Mouse (Mus musculus) embryo, embryonic 9.5 days (tissue): ENCODE measurements around the gene Dlg2.
A peak's percentile ranks its signal among the peaks of the same experiment; 100 is the strongest.

ENCODE experiments used
- DNase-seq: peaks from one replicate; pipeline ENCODE4 v3.0.0-alpha.2; 2017; ENCODE audit errors: extremely low spot score

The Dlg2 gene

GRCm38 (mm10) chr7:91089211-91089930, 612.9 kb downstream of the Dlg2 start:
- no peak for DNase-seq

GRCm38 (mm10) chr7:91090317-91090829, 613.9 kb downstream of the Dlg2 start:
- DNase-seq, result no peak

DNA sequence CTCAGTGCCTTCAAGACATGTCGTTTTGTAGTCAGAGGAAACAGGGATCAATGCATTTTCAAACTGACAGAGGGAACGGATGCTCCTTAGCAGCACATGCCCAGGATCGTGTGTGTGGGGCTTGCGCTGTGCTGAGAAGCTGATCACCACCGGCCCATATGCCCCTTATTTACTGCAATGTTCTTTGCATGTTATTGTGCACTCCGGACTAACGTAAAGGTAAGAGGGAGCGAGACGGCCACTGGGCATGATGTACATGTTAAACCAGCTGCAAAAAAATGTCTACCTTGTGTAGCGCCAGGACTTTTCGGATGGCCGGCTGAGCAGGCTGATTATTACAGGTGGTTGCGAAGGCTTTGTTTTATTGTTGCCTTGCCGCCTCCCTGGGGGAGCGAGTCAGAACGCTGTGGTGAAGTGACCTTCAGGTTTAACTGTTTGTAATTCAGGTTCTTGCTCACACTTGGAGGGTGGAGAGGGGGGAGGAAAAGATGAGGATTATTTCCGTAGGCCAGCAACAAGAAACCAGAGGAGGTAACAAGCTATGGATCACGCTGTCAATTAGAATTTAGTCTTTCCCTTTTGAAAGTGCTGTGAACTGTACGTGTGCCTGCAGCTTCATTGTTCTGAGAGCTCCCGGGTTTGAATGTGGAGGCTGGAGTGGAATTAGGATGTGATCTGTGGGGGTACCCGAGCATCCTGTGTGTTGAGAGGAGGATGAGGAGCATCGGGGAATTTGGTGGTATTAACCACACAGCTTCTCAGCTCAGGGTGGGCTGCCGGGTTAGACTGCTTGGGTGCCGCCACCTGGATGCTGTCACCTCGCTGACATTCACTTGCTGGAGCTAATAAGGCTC, 614.6 kb downstream of the Dlg2 start:
- DNase-seq, result no peak

- no peak for DNase-seq
Measured at GRCm38 (mm10) chr7:91096467-91096866, 620.0 kb downstream of the Dlg2 start.

DNA sequence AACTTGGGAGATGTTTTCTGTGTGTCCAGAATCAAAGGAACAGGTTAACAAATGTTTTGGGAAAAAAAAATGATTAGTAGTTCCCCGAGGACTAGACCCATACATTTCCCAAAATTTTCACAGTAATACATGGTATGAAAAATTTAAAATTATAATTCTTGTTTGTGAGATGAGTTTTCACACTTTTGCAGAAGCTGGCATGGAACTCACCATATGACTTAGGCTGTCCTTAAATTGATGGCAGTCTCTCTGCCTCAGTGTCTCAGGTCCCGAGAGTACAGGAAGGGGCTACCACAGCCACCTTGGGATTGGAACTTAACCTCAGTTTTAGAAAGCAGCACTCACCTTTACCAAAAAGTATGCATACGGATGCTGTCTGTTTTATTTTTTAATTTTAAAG, 622.0 kb downstream of the Dlg2 start:
- no peak for DNase-seq

GRCm38 (mm10) chr7:91109575-91109974, 633.1 kb downstream of the Dlg2 start:
- DNase-seq, result no peak

- DNase-seq, result no peak
Measured at GRCm38 (mm10) chr7:91132128-91132527, 655.7 kb downstream of the Dlg2 start.

GRCm38 (mm10) chr7:91154096-91154495, 677.6 kb downstream of the Dlg2 start:
- DNase-seq, result no peak

GRCm38 (mm10) chr7:91159144-91159543, 682.7 kb downstream of the Dlg2 start:
- no peak for DNase-seq

GRCm38 (mm10) chr7:91161643-91162175, 685.2 kb downstream of the Dlg2 start:
- no peak for DNase-seq

DNA sequence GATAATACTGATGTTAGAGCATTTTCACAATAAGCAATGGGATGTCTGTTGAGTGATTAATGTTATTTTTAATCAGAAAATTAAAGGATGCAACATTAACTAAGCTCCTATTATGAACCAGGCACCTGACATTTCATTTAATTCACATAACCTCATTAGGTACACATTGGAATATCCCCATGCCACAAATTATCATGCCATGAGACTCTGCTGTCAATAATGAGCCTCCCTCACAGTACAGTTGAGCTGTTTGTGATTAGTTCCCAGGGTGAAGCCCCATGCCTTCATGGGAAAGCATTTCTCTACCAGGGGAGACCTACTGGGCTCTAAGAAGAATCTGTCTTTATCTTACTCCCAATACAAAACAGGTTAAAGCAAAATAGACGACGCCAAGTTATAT, 697.1 kb downstream of the Dlg2 start:
- no peak for DNase-seq

DNA sequence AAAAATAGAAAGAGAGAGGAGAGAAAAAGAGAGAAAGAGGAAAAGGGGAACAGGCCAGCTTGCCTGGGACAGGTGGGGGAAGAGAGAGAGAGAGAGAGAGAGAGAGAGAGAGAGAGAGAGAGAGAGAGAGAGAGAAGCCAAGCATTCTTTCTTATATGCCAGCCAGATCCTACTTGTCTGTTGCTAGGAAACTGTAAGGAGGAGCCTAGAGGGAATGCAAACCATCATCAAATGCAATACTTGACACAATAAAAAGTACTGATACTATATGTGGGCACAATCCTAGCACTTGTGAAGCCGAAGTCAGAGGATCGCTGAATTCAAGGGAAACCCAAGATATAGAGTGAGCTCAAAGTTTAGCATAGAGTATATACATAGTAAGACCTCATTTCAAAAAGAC, 711.7 kb downstream of the Dlg2 start:
- no peak for DNase-seq

DNA sequence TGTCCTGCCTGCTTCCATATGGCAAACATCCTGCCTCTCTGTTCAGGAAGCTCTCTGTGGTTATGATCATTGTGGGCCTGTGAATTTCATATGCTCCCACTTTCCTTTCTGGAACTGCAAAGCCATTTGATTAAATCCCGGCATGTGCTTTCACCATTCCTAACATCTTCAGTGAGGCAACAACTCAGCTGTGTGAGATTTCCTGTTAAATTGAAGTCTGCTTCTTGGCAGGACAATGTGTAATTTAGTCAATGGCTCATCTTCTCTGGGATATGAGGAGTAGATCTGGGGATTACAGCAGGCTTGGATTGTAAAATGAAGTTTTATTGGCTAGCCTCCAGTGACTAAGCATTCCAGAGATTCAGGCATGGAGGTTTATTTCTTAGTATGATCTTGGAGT, 722.9 kb downstream of the Dlg2 start:
- no peak for DNase-seq

DNA sequence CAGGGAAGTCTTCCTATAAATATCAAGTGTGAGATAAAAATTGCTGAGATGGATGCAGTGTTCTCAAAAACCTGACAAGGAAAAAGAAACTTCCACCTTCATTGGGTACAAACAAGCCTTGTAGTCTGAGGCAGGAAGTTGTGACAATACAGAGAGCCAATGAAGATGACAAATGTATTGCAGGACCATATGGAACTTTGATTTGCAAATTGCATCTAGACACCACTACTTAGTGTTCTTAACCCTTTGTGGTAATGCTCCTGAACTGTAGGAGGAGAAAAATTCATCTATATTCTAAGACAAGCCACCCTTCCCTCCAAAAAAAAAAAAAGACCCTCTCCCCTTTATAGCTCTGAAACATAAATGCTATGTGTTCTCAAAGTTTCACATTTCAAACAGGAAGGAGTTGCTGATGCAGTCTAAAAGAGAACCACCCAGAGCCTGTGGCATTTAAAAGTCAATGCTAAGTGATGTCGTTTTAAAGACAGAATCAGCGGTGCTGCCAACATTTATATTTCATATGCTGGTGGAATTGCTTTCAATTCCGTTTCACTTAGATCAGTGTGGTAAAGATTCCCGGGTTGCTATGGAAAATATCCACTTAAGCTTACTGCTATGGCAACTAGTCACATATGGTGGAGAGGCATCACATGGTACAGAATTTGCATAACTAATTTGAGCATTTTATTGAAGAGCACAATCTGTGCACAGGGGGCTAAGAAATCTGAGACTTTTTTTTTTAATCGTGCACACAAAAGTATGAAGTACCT, 731.8 kb downstream of the Dlg2 start:
- no peak for DNase-seq

DNA sequence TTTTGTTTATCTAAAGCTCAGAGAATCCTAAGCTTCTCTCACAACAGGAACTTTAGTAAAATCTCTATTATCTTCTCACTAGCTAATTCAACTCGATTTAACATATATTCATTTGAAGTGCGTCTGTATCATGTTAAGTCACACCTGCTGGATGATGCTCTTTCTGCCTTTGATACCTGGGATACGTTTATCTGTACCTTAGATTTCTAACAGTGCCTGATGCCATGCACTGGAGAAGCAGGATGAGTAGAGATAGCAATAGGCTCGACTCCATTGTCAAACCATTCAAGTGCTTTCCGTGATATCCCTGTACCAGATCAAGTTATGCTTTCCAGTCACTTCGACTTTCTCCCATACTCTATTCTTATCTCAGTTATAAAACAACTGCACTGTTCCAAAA, 732.5 kb downstream of the Dlg2 start:
- DNase-seq, result no peak

DNA sequence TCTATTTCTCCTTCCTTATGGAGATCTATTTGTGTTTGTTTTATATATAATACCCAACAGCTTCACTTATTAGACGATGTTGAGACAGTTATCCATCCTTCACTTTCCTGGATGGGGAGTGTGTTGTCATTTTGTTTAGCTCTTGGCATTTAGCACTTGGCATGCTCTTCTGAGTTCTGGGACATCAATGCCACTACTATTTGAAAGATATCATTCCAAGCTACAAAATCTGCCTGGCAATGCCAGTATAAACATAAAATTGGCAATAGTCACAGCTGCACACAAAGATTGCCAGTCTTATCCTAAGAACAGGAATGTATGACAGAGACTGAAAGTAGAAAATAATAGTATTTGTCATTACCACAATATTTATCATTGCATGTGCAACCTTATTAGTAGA, 735.8 kb downstream of the Dlg2 start:
- DNase-seq, result no peak

- no peak for DNase-seq
Measured at GRCm38 (mm10) chr7:91214921-91215320, 738.4 kb downstream of the Dlg2 start.

- DNase-seq, result no peak
Measured at GRCm38 (mm10) chr7:91218321-91218987, 742.0 kb downstream of the Dlg2 start.

GRCm38 (mm10) chr7:91226442-91226841, 750.0 kb downstream of the Dlg2 start:
- peak; percentile 54 for DNase-seq

DNA sequence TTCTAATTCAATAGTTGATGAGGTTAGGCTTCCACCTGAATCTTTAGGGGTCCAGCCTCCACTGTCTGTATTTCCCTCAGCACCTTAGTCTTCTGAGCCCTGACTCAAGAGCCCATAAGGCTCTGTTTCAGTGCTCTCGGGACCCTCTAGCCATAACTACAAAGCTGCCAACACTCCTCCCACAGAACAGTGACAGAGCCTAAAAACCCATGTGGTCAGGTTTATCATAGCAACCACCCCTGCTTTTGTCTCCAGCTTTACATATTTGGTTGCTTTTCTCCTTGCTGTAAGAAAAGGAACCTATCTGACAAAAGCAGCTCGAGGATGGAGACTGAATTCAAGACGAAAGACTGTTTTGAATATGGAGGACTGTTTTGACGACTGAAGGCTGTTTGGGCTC, 765.2 kb downstream of the Dlg2 start:
- DNase-seq, result no peak

DNA sequence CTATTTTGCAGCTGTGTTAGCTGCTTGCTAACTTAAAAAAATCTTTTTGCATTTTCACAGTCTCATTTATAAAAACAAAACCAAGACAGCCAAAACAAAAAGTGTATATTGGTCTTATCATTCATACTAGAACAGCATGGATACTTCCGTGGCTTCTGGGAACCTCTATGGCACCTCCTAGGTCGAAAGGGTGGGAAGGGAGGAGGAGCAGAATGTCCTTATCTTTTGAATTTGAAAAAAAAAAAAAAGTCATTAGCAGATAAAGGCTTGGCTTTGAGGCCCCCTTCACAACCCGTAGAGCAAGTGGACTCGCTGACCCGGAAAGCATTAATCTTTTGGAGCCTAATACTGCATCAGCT, 785.2 kb downstream of the Dlg2 start:
- no peak for DNase-seq
